In the genomic region with DNA sequence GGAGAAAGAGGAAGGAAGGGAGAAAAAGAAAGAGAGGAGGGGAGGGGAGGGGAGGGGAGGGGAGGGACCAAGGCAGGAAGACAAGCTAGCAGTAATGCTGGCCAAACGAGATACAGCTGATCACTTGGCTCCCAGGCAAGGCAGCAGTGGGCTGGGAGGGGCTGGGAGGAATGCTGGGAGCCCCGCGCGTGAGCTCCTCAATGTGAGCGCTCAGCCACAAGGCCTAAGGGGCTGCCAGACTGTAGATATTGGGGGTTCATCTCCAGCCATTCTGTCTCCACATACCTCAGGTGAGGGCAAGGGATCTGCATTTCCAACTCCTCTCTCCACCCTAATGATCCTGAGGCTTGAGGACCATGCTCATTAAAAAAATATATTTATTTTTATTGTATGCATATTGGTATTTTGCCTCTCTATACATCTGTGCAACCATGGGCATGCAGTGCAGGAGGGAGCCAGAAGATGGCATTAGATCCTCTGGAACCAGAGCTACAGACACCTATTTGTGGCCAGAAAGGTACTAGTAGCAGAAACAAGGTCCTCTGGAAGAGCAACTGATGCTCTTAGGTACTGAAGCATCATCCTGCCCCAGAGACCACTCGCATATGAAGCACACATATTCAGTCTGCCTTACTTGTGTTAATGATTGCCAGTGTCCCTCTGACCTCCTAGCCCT, we compare ENCODE assay signal across 9 mouse cellular contexts. TPM values are rescaled to one million over a fixed set of nuclear protein-coding genes. Genes with fewer than 3 reads are reported as not detected.
DNase-seq lines count a peak whose midpoint lies in the region; ATAC-seq and TF ChIP-seq lines count a peak whose summit lies in the region.
"Had no signal": no experiment of that assay in that cellular context is flagged by ENCODE, and none has a peak within 500 bp of the region (broad histone marks: within the 10 kb centered on the region; RNA-seq: fewer than 3 reads in every experiment).

No protein-coding gene starts in this region.

- no peak for TF ChIP-seq POLR2A in lung, adult 2 months (IDR thresholded peaks at IDR 0.05; ENCODE audit: borderline replicate concordance, extremely low read depth, low read depth, low read length)

- WGBS in lung, adult 2 months, result 7% methylated on average over 6 of the region's 6 CpGs
- 12% methylated on average over 6 of the region's 6 CpGs for WGBS in heart, embryonic 13.5 days
- 44% methylated on average over 6 of the region's 6 CpGs for WGBS in midbrain, embryonic 16.5 days

- no peak for ATAC-seq in heart, embryonic 13.5 days (ENCODE audit: extremely low read depth, insufficient number of reproducible peaks, low FRiP score, low TSS enrichment)
- ATAC-seq in midbrain, embryonic 16.5 days, result peak; percentile 27; the same call in 1 of the 2 replicates

- peak overlapping the region; percentile 57 for H3K27ac ChIP-seq in heart, embryonic 13.5 days (replicated peaks)
- no peak overlapping the region for H3K27ac ChIP-seq in midbrain, embryonic 16.5 days (ENCODE audit: low read length)

- no peak overlapping the region for H3K4me3 ChIP-seq in lung, adult 2 months (replicated peaks; ENCODE audit: extremely low read depth, low read depth, low read length)
- no peak overlapping the region for H3K4me3 ChIP-seq in heart, embryonic 13.5 days
- no peak overlapping the region for H3K4me3 ChIP-seq in midbrain, embryonic 16.5 days (ENCODE audit: low read depth, low read length)
- H3K4me3 ChIP-seq: embryonic facial prominence, embryonic 13.5 days had no signal

- peaks cover 5% of the 10 kb centered on the region; the same call in 1 of the 2 replicates for H3K4me1 ChIP-seq in lung, adult 2 months (ENCODE audit: control insufficient read depth, insufficient read depth, low read length)
- peaks cover 28% of the 10 kb centered on the region for H3K4me1 ChIP-seq in heart, embryonic 13.5 days
- no peaks in the 10 kb centered on the region for H3K4me1 ChIP-seq in midbrain, embryonic 16.5 days (ENCODE audit: control insufficient read depth, insufficient read depth, low read length)
- H3K4me1 ChIP-seq: embryonic facial prominence, embryonic 13.5 days had no signal

- peak; percentile 42; the same call in 1 of the 2 replicates for TF ChIP-seq CTCF in lung, adult 2 months (IDR thresholded peaks at IDR 0.05; ENCODE audit: insufficient read depth, low read length)

- no peak overlapping the region for H3K9ac ChIP-seq in heart, embryonic 13.5 days
- no peak overlapping the region for H3K9ac ChIP-seq in midbrain, embryonic 16.5 days (ENCODE audit: low read depth, low read length)
- H3K9ac ChIP-seq: embryonic facial prominence, embryonic 13.5 days had no signal

- peak overlapping the region; percentile 14; the same call in 1 of the 2 replicates for H3K4me2 ChIP-seq in heart, embryonic 13.5 days
- no peak overlapping the region for H3K4me2 ChIP-seq in midbrain, embryonic 16.5 days (ENCODE audit: low read length)
- H3K4me2 ChIP-seq: embryonic facial prominence, embryonic 13.5 days had no signal

- H3K9me3 ChIP-seq in heart, embryonic 13.5 days, result no peaks in the 10 kb centered on the region
- no peaks in the 10 kb centered on the region for H3K9me3 ChIP-seq in midbrain, embryonic 16.5 days (replicated peaks; ENCODE audit: control insufficient read depth, low read length, poor library complexity, severe bottlenecking)
- H3K9me3 ChIP-seq: embryonic facial prominence, embryonic 13.5 days had no signal

- H3K36me3 ChIP-seq in heart, embryonic 13.5 days, result no peaks in the 10 kb centered on the region
- H3K36me3 ChIP-seq in midbrain, embryonic 16.5 days (ENCODE audit: control insufficient read depth, insufficient read depth, low read length), result no peaks in the 10 kb centered on the region
- H3K36me3 ChIP-seq: embryonic facial prominence, embryonic 13.5 days had no signal

- DNase-seq in adrenal gland, adult (ENCODE audit: inconsistent age in 2 of 2, low spot score in 1 of 2), result peak; percentile 22 to 72
- no peak for DNase-seq in adrenal gland, postnatal 25 days
- no peak for DNase-seq in lung, adult 2 months
- DNase-seq in lung, adult 18-20 months, result no peak
- DNase-seq in layer of hippocampus, adult 9-11 months, result peak; percentile 26
- DNase-seq in urinary bladder, adult 2 months (ENCODE audit: low spot score), result no peak

- H3K27me3 ChIP-seq in heart, embryonic 13.5 days (replicated peaks), result no peaks in the 10 kb centered on the region
- no peaks in the 10 kb centered on the region for H3K27me3 ChIP-seq in midbrain, embryonic 16.5 days (ENCODE audit: control insufficient read depth, insufficient read depth, low read depth, low read length)
- H3K27me3 ChIP-seq: embryonic facial prominence, embryonic 13.5 days had no signal

RNA-seq across cellular contexts. Expression of a gene that starts 2.6 kb away (rescaled TPM):
- total RNA-seq in adrenal gland, postnatal 25 days (2021), result 50.0 and 59.8 TPM in 2 replicates
- polyA plus RNA-seq in lung, adult 2 months (2012; rRNA removed), result 515 and 566 TPM in 2 replicates
- polyA plus RNA-seq in heart, embryonic 13.5 days (2015; fragmentation: Nextera tagmentation; extraction: Ambion mirVana), result 47.9 and 49.9 TPM in 2 replicates
- polyA plus RNA-seq in midbrain, embryonic 16.5 days (2015; fragmentation: Nextera tagmentation; extraction: Ambion mirVana), result 9.5 and 11.4 TPM in 2 replicates
- polyA plus RNA-seq in urinary bladder, adult 2 months (2012; rRNA removed), result 15.9 and 29.1 TPM in 2 replicates

Comparison
In these comparisons a context has a peak if more than half of its experiments do, and no peak if none do; other contexts are left out.
1. DNase-seq: peak in adrenal gland, adult (2 of 2) and layer of hippocampus, adult 9-11 months (single experiment); none in adrenal gland, postnatal 25 days (single experiment), lung, adult 2 months (single experiment), lung, adult 18-20 months (0 of 2) and urinary bladder, adult 2 months (single experiment).
2. RNA of a gene that starts 2.6 kb away (polyA plus RNA-seq): 515 to 566 TPM in lung, adult 2 months; 47.9 to 49.9 TPM in heart, embryonic 13.5 days, 15.9 to 29.1 TPM in urinary bladder, adult 2 months and 9.5 to 11.4 TPM in midbrain, embryonic 16.5 days; every median in the first group is over 10 times any median in the second.